Mouse (Mus musculus) lung, embryonic 14.5 days (tissue): ENCODE results near the gene Ercc8. TPM values are rescaled to one million over a fixed set of nuclear protein-coding genes. Genes with fewer than 3 reads are reported as not detected.

Experiments
- ATAC-seq: fragments of 200-750 bp; cut with Nextera tagmentation; 2 replicates; pipeline ENCODE4 v1.8.0; 2017; ENCODE audit warnings: mild to moderate bottlenecking, moderate TSS enrichment, moderate library complexity; ENCODE audit not compliant: insufficient read depth
- DNase-seq: peaks from one replicate; pipeline ENCODE4 v3.0.0-alpha.2; 2015
- H3K27ac ChIP-seq: fragments of 300-500 bp; sonication (generic); 2 replicates; pipeline ENCODE4 v1.5.1; 2014; ENCODE audit warnings: low read depth, mild to moderate bottlenecking, moderate library complexity
- H3K27me3 ChIP-seq: fragments of 300-500 bp; sonication (generic); 2 replicates; pipeline ENCODE4 v1.6.1; 2014; ENCODE audit warnings: low read length, control low read depth; ENCODE audit not compliant: insufficient read depth
- H3K36me3 ChIP-seq: fragments of 300-500 bp; sonication (generic); 2 replicates; pipeline ENCODE4 v1.6.1; 2014; ENCODE audit warnings: control low read depth; ENCODE audit not compliant: insufficient read depth
- H3K4me1 ChIP-seq: fragments of 300-500 bp; sonication (generic); 2 replicates; pipeline ENCODE4 v1.6.1; 2014; ENCODE audit warnings: antibody characterized with exemption, control low read depth; ENCODE audit not compliant: insufficient read depth
- H3K4me2 ChIP-seq: fragments of 300-500 bp; sonication (generic); 2 replicates; pipeline ENCODE4 v1.6.1; 2014; ENCODE audit warnings: mild to moderate bottlenecking
- H3K4me3 ChIP-seq: fragments of 300-500 bp; sonication (generic); 2 replicates; pipeline ENCODE4 v1.5.1; 2014; ENCODE audit warnings: low read depth, low read length
- H3K9ac ChIP-seq: fragments of 300-500 bp; sonication (generic); 2 replicates; pipeline ENCODE4 v1.6.1; 2014
- H3K9me3 ChIP-seq: fragments of 300-500 bp; sonication (generic); 2 replicates; pipeline ENCODE4 v1.6.1; 2016; ENCODE audit warnings: low read depth, low read length, control low read depth
- CTCF ChIP-seq: IDR thresholded peaks from 2 replicates; pipeline ENCODE4 v1.5.1; 2016; ENCODE audit warnings: antibody characterized with exemption, low read depth
- WGBS: fragments of 180-500 bp; shearing (Covaris S2); extraction: QIAGEN DNeasy Blood & Tissue Kit; methylation state at CpG from one replicate; pipeline ENCODE4 v1.1.7; 2014; 5-methylcytosine and 5-hydroxymethylcytosine counted together
- polyA plus RNA-seq: library from polyadenylated mRNA; unstranded; fragments of >200 nt; fragmentation: Nextera tagmentation; extraction: Ambion mirVana; gene quantifications from 2 replicates; pipeline ENCODE4 v1.2.1, GENCODE M21; 2014

Gene Ercc8
- polyA plus RNA-seq, 1 experiment from 2014 or later, result 23.7 TPM

DNA sequence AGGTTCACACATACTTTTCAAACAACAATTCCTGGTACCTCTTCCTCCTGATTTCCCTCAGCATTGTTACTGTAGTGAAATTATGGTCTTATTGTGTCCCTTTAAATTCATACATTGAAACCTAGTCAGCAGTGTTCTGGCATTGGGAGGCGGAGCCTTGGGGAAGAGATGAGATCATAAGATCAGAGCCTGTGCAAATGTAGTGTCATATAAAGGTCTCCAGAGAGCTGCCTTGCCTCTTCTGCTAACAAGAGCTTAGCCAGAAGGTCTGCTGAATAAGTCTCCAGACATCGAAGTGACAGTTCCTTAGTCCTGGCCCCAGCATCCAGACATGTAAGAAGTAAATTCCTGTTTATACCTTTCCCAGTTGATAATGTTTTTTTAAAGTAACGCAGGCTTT is 46.3 kb downstream of the Ercc8 start:
- TF ChIP-seq CTCF, result no peak
- ATAC-seq (no peak), DNase-seq (no peak)
- no peak overlapping the region for H3K9ac ChIP-seq
- H3K27ac ChIP-seq, result no peak overlapping the region
- H3K4me1 ChIP-seq, result no peaks in the 10 kb centered on the region
- H3K4me3 ChIP-seq, result no peak overlapping the region
- H3K9me3 ChIP-seq, result no peaks in the 10 kb centered on the region
- 74% methylated on average over 3 of the region's 3 CpGs for WGBS
- H3K36me3 ChIP-seq, result no peaks in the 10 kb centered on the region
- H3K27me3 ChIP-seq, result no peaks in the 10 kb centered on the region
- no peak overlapping the region for H3K4me2 ChIP-seq

DNA sequence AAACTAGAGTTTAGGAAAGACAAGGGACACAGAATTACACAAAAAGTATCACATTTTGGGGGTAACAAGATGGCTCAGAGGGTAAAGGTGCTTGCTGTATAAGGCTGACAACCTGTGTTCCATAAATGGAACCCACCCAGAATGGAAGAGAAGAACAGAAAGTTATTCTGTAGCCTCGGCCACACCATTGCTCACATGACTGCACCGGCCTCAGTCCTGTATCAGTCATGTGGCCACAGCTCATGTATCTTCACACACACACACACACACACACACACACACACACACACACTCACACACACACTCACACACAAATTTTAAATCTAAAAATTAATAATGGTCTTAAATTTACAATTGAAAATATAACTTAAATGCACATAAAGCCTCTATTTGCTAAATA is 48.9 kb downstream of the Ercc8 start:
- no peak overlapping the region for H3K4me3 ChIP-seq
- H3K4me2 ChIP-seq, result no peak overlapping the region
- no peak overlapping the region for H3K9ac ChIP-seq
- 72% methylated on average over 2 of the region's 2 CpGs for WGBS
- no peaks in the 10 kb centered on the region for H3K27me3 ChIP-seq
- H3K27ac ChIP-seq, result no peak overlapping the region
- ATAC-seq (no peak), DNase-seq (no peak)
- no peaks in the 10 kb centered on the region for H3K36me3 ChIP-seq
- H3K4me1 ChIP-seq, result no peaks in the 10 kb centered on the region
- TF ChIP-seq CTCF, result no peak
- no peaks in the 10 kb centered on the region for H3K9me3 ChIP-seq

DNA sequence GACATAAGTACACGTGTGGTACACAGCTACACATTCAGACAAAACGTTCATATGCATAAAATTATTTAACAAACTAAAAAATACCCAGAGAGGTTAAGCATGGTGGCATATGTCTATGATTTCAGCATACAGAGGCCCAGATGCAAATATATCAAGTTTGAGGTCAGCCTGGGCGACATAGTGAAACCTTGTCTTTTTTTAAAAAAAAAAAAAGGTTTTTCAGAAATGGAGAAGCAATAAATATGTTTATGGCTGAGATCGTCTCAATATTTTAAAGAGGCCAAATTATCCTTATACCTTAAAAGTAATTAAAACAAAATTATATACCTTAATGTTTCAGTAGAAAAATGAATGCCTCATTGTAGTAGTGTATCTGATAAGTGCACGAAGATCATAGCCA is 49.6 kb downstream of the Ercc8 start:
- Histone ChIP-seq H3K27ac (no peak overlapping the region), H3K4me1 (no peaks in the 10 kb centered on the region), H3K4me3 (no peak overlapping the region), H3K9ac (no peak overlapping the region), H3K27me3 (no peaks in the 10 kb centered on the region), H3K36me3 (no peaks in the 10 kb centered on the region), H3K9me3 (no peaks in the 10 kb centered on the region), H3K4me2 (no peak overlapping the region)
- DNase-seq (no peak), ATAC-seq (no peak)
- TF ChIP-seq CTCF, result no peak
- WGBS, result 67% methylated on average over 5 of the region's 5 CpGs

DNA sequence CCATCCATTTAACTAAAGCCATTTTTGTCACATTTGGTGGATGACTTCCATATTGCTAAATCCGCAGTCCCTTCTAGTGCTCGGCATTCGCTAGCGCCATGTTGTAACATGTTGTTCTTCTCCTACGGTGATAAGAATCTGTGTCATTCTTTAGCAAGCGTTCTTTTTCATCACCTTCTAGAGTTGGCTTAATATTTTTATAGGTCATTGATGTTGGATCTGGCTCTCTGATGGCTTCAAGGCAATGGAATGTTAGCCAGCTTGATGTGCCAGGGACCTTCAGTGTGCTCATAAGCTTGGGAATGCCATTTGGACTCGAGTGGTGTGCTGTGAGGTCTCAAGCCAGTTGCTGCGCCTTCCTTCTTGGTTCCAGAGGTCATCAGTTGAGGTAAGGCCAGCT is 52.4 kb downstream of the Ercc8 start:
- ATAC-seq, result no peak
- Histone ChIP-seq H3K27me3 (peaks cover 22% of the 10 kb centered on the region; the same call in 1 of the 2 replicates), H3K9ac (no peak overlapping the region), H3K36me3 (no peaks in the 10 kb centered on the region), H3K4me1 (no peaks in the 10 kb centered on the region), H3K9me3 (no peaks in the 10 kb centered on the region), H3K4me2 (no peak overlapping the region), H3K4me3 (no peak overlapping the region), H3K27ac (no peak overlapping the region)
- no peak for TF ChIP-seq CTCF
- WGBS, result 87% methylated on average over 8 of the region's 8 CpGs
- DNase-seq, result no peak

DNA sequence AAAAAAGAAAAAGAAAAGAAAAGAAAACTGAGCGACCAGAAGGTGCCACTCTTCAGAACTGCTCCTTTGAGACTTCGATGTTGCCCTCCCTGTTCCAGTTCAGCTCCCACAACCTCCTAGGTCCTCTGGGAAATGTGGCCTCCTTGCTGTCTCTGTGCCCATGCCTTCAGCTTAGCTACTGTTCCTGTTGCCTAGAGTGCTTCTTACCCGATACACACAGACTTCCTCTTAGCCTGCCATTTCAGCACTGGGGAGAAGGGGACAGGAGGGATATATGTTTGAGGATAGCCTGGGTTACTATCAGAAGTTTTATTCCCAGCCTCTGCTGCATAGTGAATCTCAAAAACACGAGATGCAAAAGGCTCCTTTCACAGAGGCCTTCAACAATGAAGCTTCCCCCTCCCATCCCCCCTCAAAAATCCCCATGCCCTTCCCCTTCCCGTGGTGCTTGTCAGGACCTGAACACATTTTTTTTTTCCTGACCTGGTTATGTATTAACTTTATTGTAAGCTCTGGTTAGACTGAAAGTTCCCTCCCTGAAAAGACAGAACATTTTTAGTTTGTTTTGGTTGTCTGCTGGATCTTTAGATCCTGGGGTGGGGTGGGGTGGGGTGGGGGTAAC is 54.0 kb downstream of the Ercc8 start:
- H3K27me3 ChIP-seq, result peaks cover 31% of the 10 kb centered on the region
- no peaks in the 10 kb centered on the region for H3K4me1 ChIP-seq
- no peak overlapping the region for H3K9ac ChIP-seq
- DNase-seq (peak; percentile 13), ATAC-seq (no peak)
- no peak for TF ChIP-seq CTCF
- H3K9me3 ChIP-seq, result no peaks in the 10 kb centered on the region
- H3K4me2 ChIP-seq, result no peak overlapping the region
- H3K4me3 ChIP-seq, result no peak overlapping the region
- 46% methylated on average over 5 of the region's 5 CpGs for WGBS
- no peaks in the 10 kb centered on the region for H3K36me3 ChIP-seq
- H3K27ac ChIP-seq, result no peak overlapping the region

DNA sequence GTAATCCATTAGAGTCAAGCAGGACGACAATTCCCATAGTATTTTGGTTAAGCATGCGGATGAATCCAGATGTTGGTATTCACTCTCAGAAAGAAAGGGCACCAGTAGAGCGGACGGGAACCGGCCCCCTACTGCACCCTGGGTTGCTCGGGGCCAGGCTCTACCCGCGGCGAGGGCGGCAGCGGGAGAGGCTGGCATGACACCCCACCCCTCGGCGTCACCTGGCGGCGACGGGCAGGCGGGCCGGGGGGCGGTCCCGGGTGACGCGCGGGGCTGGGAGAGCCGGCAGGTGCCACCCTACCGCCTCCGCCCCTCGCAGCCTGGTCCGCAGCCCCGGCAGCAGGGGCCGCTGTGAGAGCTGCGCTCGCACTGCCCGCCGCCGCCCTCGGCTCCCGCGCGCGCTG is 55.6 kb downstream of the Ercc8 start, which contains the start of gene Elovl7:
Elovl7 (plus strand) TSS at position 324 of the 404 bp plus-strand sequence.
- peaks cover 35% of the 10 kb centered on the region for H3K27me3 ChIP-seq
- DNase-seq, result peak; percentile 81
- WGBS, result 2% methylated on average over 40 of the region's 40 CpGs

DNA sequence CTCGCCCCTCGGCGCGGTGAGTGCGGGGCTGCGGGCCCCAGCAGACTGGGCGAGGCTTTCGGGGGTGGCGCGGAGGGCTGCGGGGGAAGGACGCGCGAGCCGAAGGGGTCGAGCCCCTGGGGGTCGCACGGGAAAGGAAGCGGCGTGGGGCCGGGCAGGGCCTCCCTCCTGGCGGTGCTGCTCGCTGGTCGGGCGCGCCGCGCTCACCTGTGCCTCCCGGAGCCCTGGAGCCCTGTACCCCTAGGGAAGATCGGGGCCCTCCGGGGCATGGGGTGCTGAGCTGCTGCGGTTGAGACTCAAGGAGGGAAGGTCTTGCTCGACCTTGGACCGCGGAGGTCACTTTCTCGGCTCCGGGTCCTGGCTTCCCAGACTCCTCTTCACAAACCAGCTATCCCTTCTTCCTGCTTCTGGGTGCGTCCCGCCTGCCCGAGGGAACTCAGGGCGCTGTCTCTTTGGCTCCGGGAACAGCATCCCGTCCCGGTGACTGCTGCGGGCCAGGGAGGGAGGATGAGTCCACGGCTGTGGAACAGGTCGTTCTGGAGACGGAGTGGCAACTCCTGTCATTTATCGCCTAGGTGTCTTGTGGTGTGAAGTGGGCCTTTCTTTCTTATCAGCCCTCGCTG is 56.1 kb downstream of the Ercc8 start:
- under 1% methylated on average over 47 of the region's 50 CpGs for whole genome bisulfite sequencing
- H3K27me3 ChIP-seq, result peaks cover 35% of the 10 kb centered on the region

More for the DNA sequence above, 55.6 kb downstream of the Ercc8 start, which contains the start of gene Elovl7:
- Histone ChIP-seq H3K4me2 (peak within 1 kb of the TSS; percentile 99), H3K27ac (no peak within 1 kb of the TSS), H3K4me3 (peak within 1 kb of the TSS; percentile 69), H3K9me3 (no peaks in the 10 kb centered on the region), H3K36me3 (no peaks in the 10 kb centered on the region), H3K9ac (peak within 1 kb of the TSS; percentile 65), H3K4me1 (no peaks in the 10 kb centered on the region)
- ATAC-seq, result peak; percentile 96
- no peak for TF ChIP-seq CTCF

More for the DNA sequence above, 56.1 kb downstream of the Ercc8 start:
- TF ChIP-seq CTCF, result no peak
- H3K4me2 ChIP-seq, result peak overlapping the region; percentile 99
- H3K4me3 ChIP-seq, result peak overlapping the region; percentile 69
- ATAC-seq (peak; percentile 82), DNase-seq (peak; percentile 31)
- H3K9ac ChIP-seq, result peak overlapping the region; percentile 65
- H3K4me1 ChIP-seq, result no peaks in the 10 kb centered on the region
- no peaks in the 10 kb centered on the region for H3K9me3 ChIP-seq
- no peak overlapping the region for H3K27ac ChIP-seq
- no peaks in the 10 kb centered on the region for H3K36me3 ChIP-seq
